Mouse (Mus musculus) heart, adult 2 months (tissue): ENCODE data around the gene Kcna2. TPM values are rescaled to one million over a fixed set of nuclear protein-coding genes. Genes with fewer than 3 reads are reported as not detected.

Experiments used
- DNase-seq, 2 experiments: peaks; one replicate each; pipeline ENCODE4 v3.0.0; 2021
- H3K27ac ChIP-seq: fragments of 200-600 bp; 2 replicates; pipeline ENCODE4 v1.8.1; 2022
- H3K27me3 ChIP-seq: fragments of 200-500 bp; 2 replicates; pipeline ENCODE4 v1.6.1; 2012; ENCODE audit warnings: mild to moderate bottlenecking, low read length, inconsistent platforms, mixed read lengths; ENCODE audit not compliant: control insufficient read depth, insufficient read depth
- H3K36me3 ChIP-seq: fragments of 200-500 bp; 2 replicates; pipeline ENCODE4 v1.6.1; 2012; ENCODE audit warnings: low read length, inconsistent platforms; ENCODE audit not compliant: control insufficient read depth, insufficient read depth
- H3K4me1 ChIP-seq: fragments of 200-500 bp; 2 replicates; pipeline ENCODE4 v1.6.1; 2011; ENCODE audit warnings: low read length; ENCODE audit not compliant: control insufficient read depth, insufficient read depth
- H3K4me3 ChIP-seq: fragments of 200-600 bp; 2 replicates; pipeline ENCODE4 v1.8.1; 2022
- H3K79me2 ChIP-seq: fragments of 200-500 bp; replicated peaks from 2 replicates; pipeline ENCODE4 v1.6.1; 2012; ENCODE audit warnings: mild to moderate bottlenecking, inconsistent platforms, low read length, moderate library complexity, mixed read lengths; ENCODE audit not compliant: control insufficient read depth, insufficient read depth
- H3K9ac ChIP-seq: fragments of 200-500 bp; 2 replicates; pipeline ENCODE4 v1.6.1; 2012; ENCODE audit warnings: low read depth, mild to moderate bottlenecking, control low read depth, inconsistent platforms, low read length, mixed read lengths
- CTCF ChIP-seq: fragments of 200-600 bp; IDR thresholded peaks from 2 replicates; pipeline ENCODE4 v1.8.1; 2022; ENCODE audit warnings: antibody characterized with exemption, mild to moderate bottlenecking, moderate library complexity
- EP300 ChIP-seq: fragments of 200-500 bp; IDR thresholded peaks from 2 replicates; pipeline ENCODE4 v1.6.1; 2011; ENCODE audit warnings: low read depth, low read length, control low read depth; ENCODE audit not compliant: insufficient read depth
- POLR2A ChIP-seq: fragments of 200-500 bp; IDR thresholded peaks from 2 replicates; pipeline ENCODE4 v1.6.1; 2011; ENCODE audit warnings: mild to moderate bottlenecking, low read depth, low read length, control low read depth; ENCODE audit not compliant: insufficient read depth
- WGBS: fragments of 180-500 bp; shearing (Covaris S2); methylation state at CpG from one replicate; pipeline ENCODE4 v1.1.7; 2018; 5-methylcytosine and 5-hydroxymethylcytosine counted together
- intact Hi-C: fragments of 180-260 bp; cut with DNase I; formaldehyde crosslinking; loops from one replicate; pipeline ENCODE4 v1.15.1; 2025
- polyA plus RNA-seq: library from polyadenylated mRNA; depleted of rRNA; stranded (reverse); fragments of >200 nt; gene quantifications from 2 replicates; pipeline ENCODE4 v1.2.3, GENCODE M21; 2012
- total RNA-seq, 2 experiments: library from RNA; stranded (reverse); gene quantifications; 2 replicates each; pipeline ENCODE4 v1.2.3; 2021

Gene Kcna2
- total and polyA plus RNA-seq, 3 experiments = 1.0 to 1.6 (median 1.1) TPM

GRCm38 (mm10) chr3:107094028-107094427 is 6.9 kb upstream of the Kcna2 start:
- H3K36me3 ChIP-seq = no peaks in the 10 kb centered on the region
- no peak overlapping the region for H3K9ac ChIP-seq
- intact Hi-C loops = loop anchor here (1.0 to 10.0 kb wide), 4 partner anchors 55 to 373 kb away; no protein-coding TSS in a partner anchor
- no peaks in the 10 kb centered on the region for H3K4me1 ChIP-seq
- H3K79me2 ChIP-seq = no peaks in the 10 kb centered on the region
- H3K27ac ChIP-seq = no peak overlapping the region
- H3K27me3 ChIP-seq = no peaks in the 10 kb centered on the region; the same call in 1 of the 2 replicates
- WGBS = 5% methylated on average over 4 of the region's 4 CpGs
- no peak overlapping the region for H3K4me3 ChIP-seq
- TF ChIP-seq POLR2A = no peak
- peak; percentile 59; the same call in 1 of the 2 replicates for TF ChIP-seq EP300
- peak; percentile 96 for TF ChIP-seq CTCF
- DNase-seq = peak in 1 of 2 experiments; percentile 32

- H3K79me2 ChIP-seq = no peaks in the 10 kb centered on the region
- TF ChIP-seq EP300 (no peak), CTCF (peak; percentile 42)
- H3K9ac ChIP-seq = no peak overlapping the region
- peaks cover 3% of the 10 kb centered on the region; the same call in 1 of the 2 replicates for H3K27me3 ChIP-seq
- no peaks in the 10 kb centered on the region for H3K36me3 ChIP-seq
- H3K4me3 ChIP-seq = no peak overlapping the region
- intact Hi-C loops = loop anchor here (10.0 kb wide), 1 partner anchor 169 kb away; no protein-coding TSS in a partner anchor
- WGBS = 56% methylated on average over 3 of the region's 3 CpGs
- DNase-seq = no peak
- H3K27ac ChIP-seq = no peak overlapping the region
- no peaks in the 10 kb centered on the region for H3K4me1 ChIP-seq
These were observed 4.6 kb upstream of the Kcna2 start for GRCm38 (mm10) chr3:107096269-107096731.

- no peak for DNase-seq
- no peak for TF ChIP-seq POLR2A
- no peak for TF ChIP-seq CTCF
- TF ChIP-seq EP300 = no peak
- 48% methylated on average over 2 of the region's 2 CpGs for WGBS
These were observed 1.1 kb upstream of the Kcna2 start for GRCm38 (mm10) chr3:107099866-107100265.

GRCm38 (mm10) chr3:107101456-107101786 is 475 bp downstream of the Kcna2 start:
- H3K79me2 ChIP-seq = no peaks in the 10 kb centered on the region
- no peaks in the 10 kb centered on the region for H3K36me3 ChIP-seq
- H3K27ac ChIP-seq = no peak overlapping the region
- peak in 1 of 2 experiments; percentile 23 for DNase-seq
- WGBS = 1% methylated on average over 41 of the region's 41 CpGs
- TF ChIP-seq POLR2A = no peak
- TF ChIP-seq CTCF = no peak
- TF ChIP-seq EP300 = no peak
- peaks cover 8% of the 10 kb centered on the region for H3K27me3 ChIP-seq
- H3K4me1 ChIP-seq = no peaks in the 10 kb centered on the region
- intact Hi-C loops = no loop called here
- H3K9ac ChIP-seq = no peak overlapping the region
- peak overlapping the region; percentile 38 for H3K4me3 ChIP-seq

More at GRCm38 (mm10) chr3:107099866-107100265, 1.1 kb upstream of the Kcna2 start:
- Histone ChIP-seq H3K4me3 (no peak overlapping the region), H3K79me2 (no peaks in the 10 kb centered on the region), H3K9ac (no peak overlapping the region), H3K36me3 (no peaks in the 10 kb centered on the region), H3K27me3 (peaks cover 8% of the 10 kb centered on the region), H3K27ac (no peak overlapping the region), H3K4me1 (no peaks in the 10 kb centered on the region)
- intact Hi-C loops = loop anchor here (10.0 kb wide), 1 partner anchor 165 kb away; no protein-coding TSS in a partner anchor

- H3K79me2 ChIP-seq = no peaks in the 10 kb centered on the region
- peak overlapping the region; percentile 27 for H3K9ac ChIP-seq
- no peaks in the 10 kb centered on the region for H3K4me1 ChIP-seq
- WGBS = 3% methylated on average over 50 of the region's 53 CpGs
- no peak overlapping the region for H3K27ac ChIP-seq
- no peaks in the 10 kb centered on the region for H3K36me3 ChIP-seq
- peaks cover 8% of the 10 kb centered on the region for H3K27me3 ChIP-seq
- peak; percentile 23 to 42 for DNase-seq
- peak overlapping the region; percentile 38 for H3K4me3 ChIP-seq
- intact Hi-C loops = no loop called here
- TF ChIP-seq CTCF (no peak), POLR2A (no peak), EP300 (no peak)
These were observed 1.1 kb downstream of the Kcna2 start for GRCm38 (mm10) chr3:107101787-107102651.

- Histone ChIP-seq H3K9ac (no peak overlapping the region), H3K4me1 (no peaks in the 10 kb centered on the region), H3K27me3 (peaks cover 8% of the 10 kb centered on the region), H3K36me3 (no peaks in the 10 kb centered on the region), H3K4me3 (no peak overlapping the region), H3K27ac (no peak overlapping the region), H3K79me2 (no peaks in the 10 kb centered on the region)
- intact Hi-C loops = no loop called here
- DNase-seq = no peak
- 63% methylated on average over 7 of the region's 7 CpGs for WGBS
- no peak for TF ChIP-seq EP300
- no peak for TF ChIP-seq CTCF
- TF ChIP-seq POLR2A = no peak
These were observed 2.1 kb downstream of the Kcna2 start for GRCm38 (mm10) chr3:107103041-107103440.
